Mouse (Mus musculus): ENCODE measurements around the gene Zfp982. TPM values are rescaled to one million over a fixed set of nuclear protein-coding genes. Genes with fewer than 3 reads are reported as not detected.

Gene Zfp982
- polyA plus RNA-seq (2012; fragmentation: generic; extraction: Trizol): not detected

DNA sequence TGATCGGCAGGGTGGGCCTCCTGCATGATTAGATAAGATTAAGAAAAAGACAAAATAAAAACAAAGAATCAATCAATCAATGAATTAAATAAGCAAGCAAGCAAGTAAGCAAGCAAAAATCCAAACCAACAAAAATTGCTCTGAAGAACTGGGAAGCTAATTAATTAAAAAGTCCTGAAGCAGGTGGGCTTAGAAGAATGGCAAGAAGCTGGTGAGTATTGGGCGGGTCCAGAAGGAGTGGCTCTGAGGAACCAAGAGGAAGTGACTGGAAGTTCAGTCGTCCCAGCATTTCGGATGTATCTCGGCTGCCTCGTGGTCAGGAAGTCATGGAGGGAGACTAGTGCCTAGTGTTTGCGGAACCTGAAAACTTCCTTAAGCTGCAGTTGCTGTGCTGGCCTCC, at the start of gene Zfp982:
Gene Zfp982, plus strand, starts transcription at position 301 of the 400 bp plus-strand sequence.

DNA sequence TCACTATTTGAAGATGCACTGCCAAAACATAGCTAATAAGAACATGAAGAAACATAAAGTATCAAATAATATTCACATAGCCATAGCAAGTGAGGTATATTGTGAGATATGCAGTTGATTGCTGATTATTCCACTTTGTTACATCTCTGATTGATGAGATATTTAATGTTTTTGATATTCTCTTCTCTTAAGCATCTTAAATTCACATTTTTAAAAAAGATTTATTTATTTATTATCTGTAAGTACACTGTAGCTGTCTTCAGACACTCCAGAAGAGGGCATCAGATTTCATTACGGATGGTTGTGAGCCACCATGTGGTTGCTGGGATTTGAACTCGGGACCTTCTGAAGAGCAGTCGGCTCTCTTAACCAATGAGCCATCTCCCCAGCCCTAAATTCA, 47.7 kb downstream of the Zfp982 start, which contains the start of gene Gm16503:
Gene Gm16503, plus strand, starts transcription at position 301 of the 400 bp plus-strand sequence.

DNA sequence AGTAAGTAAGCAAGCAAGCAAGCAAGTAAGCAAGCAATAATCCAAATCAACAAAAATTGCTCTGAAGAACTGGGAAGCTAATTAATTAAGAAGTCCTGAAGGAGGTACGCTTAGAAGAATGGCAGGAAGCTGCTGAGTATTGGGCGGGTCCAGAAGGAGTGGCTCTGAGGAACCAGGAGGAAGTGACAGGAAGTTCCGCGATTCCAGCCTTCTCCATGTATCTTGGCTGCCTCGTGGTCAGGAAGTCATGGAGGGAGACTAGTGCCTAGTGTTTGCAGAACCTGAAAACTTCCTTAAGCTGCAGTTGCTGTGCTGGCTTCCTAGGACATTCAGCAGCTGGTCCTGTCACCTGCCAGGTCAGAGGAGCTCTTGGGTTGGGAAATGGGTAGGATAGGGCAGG, 60.9 kb downstream of the Zfp982 start, which contains the start of gene Zfp985:
Gene Zfp985, plus strand, starts transcription at position 207 of the 400 bp plus-strand sequence.

Other genes starting within 250 kb of the Zfp982 start
- not detected for gene Zfp988, start 186.7 kb upstream of the Zfp982 start, polyA plus RNA-seq (2012; fragmentation: generic; extraction: Trizol)
- not detected for gene Zfp978, start 131.1 kb upstream of the Zfp982 start, polyA plus RNA-seq (2012; fragmentation: generic; extraction: Trizol)
- gene Gm16503, start 47.8 kb downstream of the Zfp982 start, polyA plus RNA-seq (2012; fragmentation: generic; extraction: Trizol): not detected
- gene Zfp985, start 60.9 kb downstream of the Zfp982 start, polyA plus RNA-seq (2012; fragmentation: generic; extraction: Trizol): under 1 TPM; 0.01 to 0.08 TPM
- 1 to 10 TPM in 1 of 2 experiments, under 1 TPM in 1; 0.11 to 1.2 TPM for gene Zfp979, start 150.1 kb downstream of the Zfp982 start, polyA plus RNA-seq (2012; fragmentation: generic; extraction: Trizol)
- under 1 TPM in 1 of 2 experiments, not detected in 1; 0.01 TPM for gene Zfp534, start 210.1 kb downstream of the Zfp982 start, polyA plus RNA-seq (2012; fragmentation: generic; extraction: Trizol)